Mouse (Mus musculus): ENCODE measurements around the gene 4930402H24Rik. TPM values are rescaled to one million over a fixed set of nuclear protein-coding genes. Genes with fewer than 3 reads are reported as not detected.

4930402H24Rik gene
- polyA plus RNA-seq, 1 experiment, result 12.4 TPM

GRCm38 (mm10) chr2:130818838-130819647 lies 87.2 kb downstream of the 4930402H24Rik start:
- no peak for DNase-seq (ENCODE audit: low read depth, low spot score)
- 61% methylated on average over 11 of the region's 11 CpGs for WGBS

GRCm38 (mm10) chr2:130817865-130818264 lies 88.3 kb downstream of the 4930402H24Rik start:
- 97% methylated on average over 1 of the region's 1 CpGs for WGBS
- DNase-seq (ENCODE audit: low read depth, low spot score), result no peak

GRCm38 (mm10) chr2:130816205-130816604 lies 90.0 kb downstream of the 4930402H24Rik start:
- 88% methylated on average over 5 of the region's 5 CpGs for WGBS

GRCm38 (mm10) chr2:130814492-130814891 lies 91.7 kb downstream of the 4930402H24Rik start:
- no peak for DNase-seq (ENCODE audit: low read depth, low spot score)
- 66% methylated on average over 1 of the region's 1 CpGs for WGBS

More at GRCm38 (mm10) chr2:130816205-130816604, 90.0 kb downstream of the 4930402H24Rik start:
- no peak for DNase-seq (ENCODE audit: low read depth, low spot score)

- DNase-seq (ENCODE audit: low read depth, low spot score), result no peak
- WGBS, result 79% methylated on average over 6 of the region's 6 CpGs
Observed at GRCm38 (mm10) chr2:130813729-130814128, 92.5 kb downstream of the 4930402H24Rik start.

- WGBS, result 100% methylated on average over 1 of the region's 1 CpGs
- no peak for DNase-seq (ENCODE audit: low read depth, low spot score)
Observed at GRCm38 (mm10) chr2:130812487-130812886, 93.7 kb downstream of the 4930402H24Rik start.

GRCm38 (mm10) chr2:130805146-130805545 lies 101.1 kb downstream of the 4930402H24Rik start:
- WGBS, result 98% methylated on average over 3 of the region's 3 CpGs
- no peak for DNase-seq (ENCODE audit: low read depth, low spot score)

- WGBS, result 88% methylated on average over 25 of the region's 25 CpGs
- DNase-seq (ENCODE audit: low read depth, low spot score), result no peak
Observed at GRCm38 (mm10) chr2:130803706-130804105, 102.5 kb downstream of the 4930402H24Rik start.

- DNase-seq (ENCODE audit: low read depth, low spot score), result no peak
- WGBS, result 80% methylated on average over 8 of the region's 8 CpGs
Observed at GRCm38 (mm10) chr2:130795731-130796130, 110.5 kb downstream of the 4930402H24Rik start.

GRCm38 (mm10) chr2:130791722-130792121 lies 114.5 kb downstream of the 4930402H24Rik start:
- DNase-seq (ENCODE audit: low read depth, low spot score), result no peak
- WGBS, result 94% methylated on average over 7 of the region's 7 CpGs

GRCm38 (mm10) chr2:130789642-130790041 lies 116.6 kb downstream of the 4930402H24Rik start:
- DNase-seq (ENCODE audit: low read depth, low spot score), result no peak
- WGBS, result 90% methylated on average over 6 of the region's 6 CpGs

- 84% methylated on average over 8 of the region's 8 CpGs for WGBS
- no peak for DNase-seq (ENCODE audit: low read depth, low spot score)
Observed at GRCm38 (mm10) chr2:130789039-130789438, 117.2 kb downstream of the 4930402H24Rik start.

GRCm38 (mm10) chr2:130784939-130785338 lies 121.3 kb downstream of the 4930402H24Rik start:
- 74% methylated on average over 3 of the region's 3 CpGs for WGBS
- no peak for DNase-seq (ENCODE audit: low read depth, low spot score)

- 84% methylated on average over 2 of the region's 2 CpGs for WGBS
- DNase-seq (ENCODE audit: low read depth, low spot score), result no peak
Observed at GRCm38 (mm10) chr2:130780615-130781303, 125.4 kb downstream of the 4930402H24Rik start.

- 21% methylated on average over 1 of the region's 1 CpGs for WGBS
- no peak for DNase-seq (ENCODE audit: low read depth, low spot score)
Observed at GRCm38 (mm10) chr2:130779935-130780334, 126.3 kb downstream of the 4930402H24Rik start.

GRCm38 (mm10) chr2:130776610-130777009 lies 129.6 kb downstream of the 4930402H24Rik start:
- WGBS, result 77% methylated on average over 7 of the region's 7 CpGs
- no peak for DNase-seq (ENCODE audit: low read depth, low spot score)

- no peak for DNase-seq (ENCODE audit: low read depth, low spot score)
- 78% methylated on average over 2 of the region's 2 CpGs for WGBS
Observed at GRCm38 (mm10) chr2:130767483-130767882, 138.7 kb downstream of the 4930402H24Rik start.

GRCm38 (mm10) chr2:130765396-130765795 lies 140.8 kb downstream of the 4930402H24Rik start:
- WGBS, result 84% methylated on average over 3 of the region's 3 CpGs
- DNase-seq (ENCODE audit: low read depth, low spot score), result no peak

- no peak for DNase-seq (ENCODE audit: low read depth, low spot score)
- WGBS, result 80% methylated on average over 6 of the region's 6 CpGs
Observed at GRCm38 (mm10) chr2:130760876-130761275, 145.3 kb downstream of the 4930402H24Rik start.

GRCm38 (mm10) chr2:130755061-130755607 lies 151.1 kb downstream of the 4930402H24Rik start:
- WGBS, result 62% methylated on average over 7 of the region's 7 CpGs
- no peak for DNase-seq (ENCODE audit: low read depth, low spot score)
